Mouse (Mus musculus) megakaryocyte, embryonic 14.5 days (primary cell): ENCODE data around the gene Ccdc181. TPM values are rescaled to one million over a fixed set of nuclear protein-coding genes. Genes with fewer than 3 reads are reported as not detected.
A peak's percentile ranks its signal among the peaks of the same experiment; 100 is the strongest.
"Not testable (repeated sequence)": the region's sequence is repeated elsewhere in the genome, so short reads cannot be mapped to it uniquely, and the experiment has no call there.

Experiments
- H3K27me3 ChIP-seq: replicated peaks from 2 replicates; pipeline ENCODE3; 2012; ENCODE audit warnings: inconsistent platforms
- H3K36me3 ChIP-seq: replicated peaks from 2 replicates; pipeline ENCODE3; 2012; ENCODE audit warnings: low read length, inconsistent platforms, mixed read lengths
- H3K4me1 ChIP-seq: 2 replicates; pipeline ENCODE4 v1.6.1; 2012; ENCODE audit warnings: inconsistent platforms
- H3K4me3 ChIP-seq: replicated peaks from 2 replicates; pipeline ENCODE3; 2012; ENCODE audit warnings: moderate library complexity, mild to moderate bottlenecking, inconsistent platforms
- H3K9me3 ChIP-seq: 2 replicates; pipeline ENCODE4 v1.6.1; 2012; ENCODE audit warnings: inconsistent platforms
- FLI1 ChIP-seq: IDR thresholded peaks from 2 replicates; pipeline ENCODE4 v1.6.1; 2012; ENCODE audit warnings: low read length, inconsistent platforms, mixed read lengths
- GATA1 ChIP-seq: IDR thresholded peaks from 3 replicates; pipeline ENCODE4 v1.6.1; 2012; ENCODE audit warnings: mixed read lengths, low read length, inconsistent platforms, borderline replicate concordance
- polyA plus RNA-seq: library from polyadenylated mRNA; stranded (reverse); fragments of >175 nt; gene quantifications from 2 replicates; pipeline ENCODE4 v1.2.3, GENCODE M21; 2012; ENCODE audit warnings: low replicate concordance; ENCODE audit not compliant: insufficient read depth

The Ccdc181 gene
- 3.5 TPM in 1 of 2 replicates, not detected in the other for polyA plus RNA-seq

GRCm38 (mm10) chr1:164275455-164275954 lies at the start of gene Ccdc181:
TSS of gene Ccdc181 (plus strand) at chr1:164275585.
- H3K36me3 ChIP-seq: peaks cover 19% of the 10 kb centered on the region
- H3K27me3 ChIP-seq: no peaks in the 10 kb centered on the region
- TF ChIP-seq GATA1 (no peak), FLI1 (0 out of 2 replicates have a peak, but pooled peaks have one; percentile 21)
- H3K4me1 ChIP-seq: peaks cover 21% of the 10 kb centered on the region
- H3K4me3 ChIP-seq: peak within 1 kb of the TSS; percentile 99
- peaks cover 7% of the 10 kb centered on the region; the same call in 1 of the 2 replicates for H3K9me3 ChIP-seq

GRCm38 (mm10) chr1:164231937-164232570 lies 43.3 kb upstream of the Ccdc181 start:
- not testable (repeated sequence) for H3K4me3 ChIP-seq, H3K27me3 ChIP-seq, H3K36me3 ChIP-seq, H3K9me3 ChIP-seq
- H3K4me1 ChIP-seq: peaks cover 11% of the 10 kb centered on the region

- H3K4me3 ChIP-seq: peak overlapping the region; percentile 34
- TF ChIP-seq FLI1 (no peak), GATA1 (no peak)
Observed at GRCm38 (mm10) chr1:164233447-164233846, 41.9 kb upstream of the Ccdc181 start.

GRCm38 (mm10) chr1:164235078-164235477 lies 40.3 kb upstream of the Ccdc181 start:
- Histone ChIP-seq H3K27me3 (peaks cover 5% of the 10 kb centered on the region), H3K4me3 (no peak overlapping the region), H3K36me3 (no peaks in the 10 kb centered on the region), H3K4me1 (peaks cover 11% of the 10 kb centered on the region), H3K9me3 (no peaks in the 10 kb centered on the region)
- no peak for TF ChIP-seq GATA1
- TF ChIP-seq FLI1: no peak

More at GRCm38 (mm10) chr1:164233447-164233846, 41.9 kb upstream of the Ccdc181 start:
- Histone ChIP-seq H3K4me1 (peaks cover 11% of the 10 kb centered on the region), H3K36me3 (no peaks in the 10 kb centered on the region), H3K27me3 (peaks cover 4% of the 10 kb centered on the region), H3K9me3 (no peaks in the 10 kb centered on the region)

- no peak for TF ChIP-seq FLI1
- TF ChIP-seq GATA1: no peak
- no peak overlapping the region for H3K4me3 ChIP-seq
- H3K27me3 ChIP-seq: peaks cover 5% of the 10 kb centered on the region
- peaks cover 11% of the 10 kb centered on the region for H3K4me1 ChIP-seq
- no peaks in the 10 kb centered on the region for H3K9me3 ChIP-seq
- H3K36me3 ChIP-seq: no peaks in the 10 kb centered on the region
Observed at GRCm38 (mm10) chr1:164236078-164236477, 39.3 kb upstream of the Ccdc181 start.

GRCm38 (mm10) chr1:164241494-164241893 lies 33.9 kb upstream of the Ccdc181 start:
- Histone ChIP-seq H3K9me3 (no peaks in the 10 kb centered on the region), H3K36me3 (no peaks in the 10 kb centered on the region), H3K4me1 (no peaks in the 10 kb centered on the region), H3K27me3 (peaks cover 2% of the 10 kb centered on the region), H3K4me3 (no peak overlapping the region)
- TF ChIP-seq FLI1: no peak
- no peak for TF ChIP-seq GATA1

GRCm38 (mm10) chr1:164242809-164243208 lies 32.6 kb upstream of the Ccdc181 start:
- H3K36me3 ChIP-seq: no peaks in the 10 kb centered on the region
- H3K9me3 ChIP-seq: no peaks in the 10 kb centered on the region
- H3K4me3 ChIP-seq: no peak overlapping the region
- H3K27me3 ChIP-seq: peaks cover 2% of the 10 kb centered on the region
- peaks cover 6% of the 10 kb centered on the region for H3K4me1 ChIP-seq
- no peak for TF ChIP-seq FLI1
- TF ChIP-seq GATA1: no peak

- no peaks in the 10 kb centered on the region for H3K27me3 ChIP-seq
Observed at GRCm38 (mm10) chr1:164247442-164247841, 27.9 kb upstream of the Ccdc181 start.

GRCm38 (mm10) chr1:164247971-164248370 lies 27.4 kb upstream of the Ccdc181 start:
- Histone ChIP-seq H3K27me3 (no peaks in the 10 kb centered on the region), H3K9me3 (no peaks in the 10 kb centered on the region), H3K4me1 (peaks cover 45% of the 10 kb centered on the region), H3K36me3 (peaks cover 2% of the 10 kb centered on the region), H3K4me3 (peak overlapping the region; percentile 98)
- TF ChIP-seq GATA1 (no peak), FLI1 (no peak)

More at GRCm38 (mm10) chr1:164247442-164247841, 27.9 kb upstream of the Ccdc181 start:
- no peaks in the 10 kb centered on the region for H3K9me3 ChIP-seq
- no peak for TF ChIP-seq FLI1
- no peak for TF ChIP-seq GATA1
- peaks cover 2% of the 10 kb centered on the region for H3K36me3 ChIP-seq
- H3K4me1 ChIP-seq: peaks cover 40% of the 10 kb centered on the region
- peak overlapping the region; percentile 98 for H3K4me3 ChIP-seq
